ENCODE assay signal across 11 mouse cellular contexts in the genomic region with DNA sequence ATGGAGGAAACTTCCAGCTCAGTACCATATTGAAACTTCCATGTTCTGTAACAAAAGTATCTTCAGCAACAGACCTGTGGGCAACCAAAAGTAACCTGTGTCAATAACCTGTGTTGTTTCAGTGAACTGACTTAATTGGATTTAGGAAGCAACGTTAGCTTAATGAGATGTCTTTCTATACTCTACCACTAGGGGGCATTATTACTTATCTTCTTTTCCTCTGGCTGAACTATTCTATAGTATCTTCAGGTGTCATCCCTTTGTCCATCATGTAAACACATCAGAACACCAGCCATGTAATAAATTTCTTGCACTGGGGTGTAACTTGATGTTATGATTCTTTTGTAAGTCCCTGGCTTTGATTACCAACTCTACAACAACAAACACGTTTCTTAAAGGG. TPM values are rescaled to one million over a fixed set of nuclear protein-coding genes. Genes with fewer than 3 reads are reported as not detected.
DNase-seq lines count a peak whose midpoint lies in the region; TF ChIP-seq lines count a peak whose summit lies in the region.
"Had no signal": no experiment of that assay in that cellular context is flagged by ENCODE, and none has a peak within 500 bp of the region (broad histone marks: within the 10 kb centered on the region; RNA-seq: fewer than 3 reads in every experiment).

No protein-coding gene starts in this region.

- no peaks in the 10 kb centered on the region for H3K4me1 ChIP-seq in lung, adult 2 months (ENCODE audit: control insufficient read depth, insufficient read depth, low read length)
- H3K4me1 ChIP-seq: hindbrain, embryonic 15.5 days; lung, embryonic 15.5 days had no signal

- 40% methylated on average over 2 of the region's 2 CpGs for WGBS in lung, adult 2 months

- TF ChIP-seq POLR2A in lung, adult 2 months (IDR thresholded peaks at IDR 0.05; ENCODE audit: borderline replicate concordance, extremely low read depth, low read depth, low read length): no peak

- no peak overlapping the region for H3K4me3 ChIP-seq in lung, adult 2 months (replicated peaks; ENCODE audit: extremely low read depth, low read depth, low read length)
- H3K4me3 ChIP-seq: hindbrain, embryonic 15.5 days; lung, embryonic 15.5 days had no signal

- DNase-seq in cerebellum, adult 8-10 months: peak; percentile 1
- DNase-seq in cerebellum, adult 9-11 months: no peak
- DNase-seq in lung, adult 2 months: no peak
- no peak for DNase-seq in lung, postnatal 4 days
- DNase-seq in embryo, embryonic 11.5 days (ENCODE audit: low read depth, low spot score): peak; percentile 14
- DNase-seq in retina, embryonic 14.5 days (ENCODE audit: low spot score): peak; percentile 81
- DNase-seq in gastrocnemius, adult 8-10 months (ENCODE audit: low spot score in 2 of 2): no peak
- no peak for DNase-seq in ovary, postnatal 36 days (ENCODE audit: low spot score)
- DNase-seq: cerebellum, postnatal 36 days had no signal

- 0 out of 2 replicates have a peak, but pooled peaks have one; percentile 16 for TF ChIP-seq CTCF in lung, adult 2 months (IDR thresholded peaks at IDR 0.05; ENCODE audit: insufficient read depth, low read length)

RNA-seq across cellular contexts. Expression of a gene that starts 4.8 kb away (rescaled TPM):
- polyA plus RNA-seq in lung, adult 2 months (2012; rRNA removed): 0.07 TPM in 1 of 2 replicates, not detected in the other
- total RNA-seq in gastrocnemius, adult 8-10 months (2022): not detected
- polyA plus RNA-seq: hindbrain, embryonic 15.5 days; lung, embryonic 15.5 days had no signal

Comparison
In these comparisons a context has a peak if more than half of its experiments do, and no peak if none do; other contexts are left out.
1. DNase-seq: peak in cerebellum, adult 8-10 months (single experiment), embryo, embryonic 11.5 days (single experiment) and retina, embryonic 14.5 days (single experiment); none in cerebellum, adult 9-11 months (single experiment), lung, adult 2 months (single experiment), lung, postnatal 4 days (0 of 2), gastrocnemius, adult 8-10 months (0 of 2) and ovary, postnatal 36 days (single experiment).